Mouse (Mus musculus) heart, embryonic 14.5 days (tissue): ENCODE results near the gene Insig2. TPM values are rescaled to one million over a fixed set of nuclear protein-coding genes. Genes with fewer than 3 reads are reported as not detected.

ENCODE experiments used
- ATAC-seq: fragments of 200-750 bp; cut with Nextera tagmentation; 2 replicates; pipeline ENCODE4 v1.8.0; 2017; ENCODE audit warnings: low read depth, moderate TSS enrichment; ENCODE audit not compliant: insufficient number of reproducible peaks, insufficient read depth, low FRiP score
- H3K27ac ChIP-seq, 2 experiments: fragments of 200-500 bp in 1 of 2; fragments of 300-500 bp in 1 of 2; sonication (generic) in 1 of 2; replicated peaks in 1 of 2; 2 replicates each; pipeline ENCODE4 v1.5.1; 2012 to 2014; ENCODE audit warnings: low read depth in 2 of 2, low read length in 2 of 2, control low read depth in 1 of 2, mild to moderate bottlenecking in 1 of 2, mixed read lengths in 1 of 2; ENCODE audit not compliant: control insufficient read depth in 1 of 2, insufficient read depth in 1 of 2
- H3K27me3 ChIP-seq: fragments of 300-500 bp; sonication (generic); 2 replicates; pipeline ENCODE4 v1.6.1; 2014; ENCODE audit warnings: mild to moderate bottlenecking, low read length, control low read depth; ENCODE audit not compliant: control insufficient read depth, insufficient read depth
- H3K36me3 ChIP-seq: fragments of 300-500 bp; sonication (generic); 2 replicates; pipeline ENCODE4 v1.6.1; 2014; ENCODE audit warnings: mild to moderate bottlenecking, control low read depth, low read length, mixed read lengths; ENCODE audit not compliant: control insufficient read depth, insufficient read depth
- H3K4me1 ChIP-seq, 2 experiments: fragments of 200-500 bp in 1 of 2; fragments of 300-500 bp in 1 of 2; sonication (generic) in 1 of 2; 2 replicates each; pipeline ENCODE4 v1.6.1; 2012 to 2014; ENCODE audit warnings: low read length in 2 of 2, control low read depth in 1 of 2, mixed read lengths in 1 of 2; ENCODE audit not compliant: control insufficient read depth in 2 of 2, insufficient read depth in 2 of 2
- H3K4me2 ChIP-seq: fragments of 300-500 bp; sonication (generic); 2 replicates; pipeline ENCODE4 v1.6.1; 2014; ENCODE audit warnings: mild to moderate bottlenecking, low read length
- H3K4me3 ChIP-seq, 2 experiments: fragments of 200-500 bp in 1 of 2; fragments of 300-500 bp in 1 of 2; sonication (generic) in 1 of 2; 2 replicates each; pipeline ENCODE4 v1.5.1; 2012 to 2014; ENCODE audit warnings: low read length in 2 of 2, mild to moderate bottlenecking in 2 of 2, control low read depth in 1 of 2, low read depth in 1 of 2, moderate library complexity in 1 of 2; ENCODE audit not compliant: control insufficient read depth in 1 of 2, insufficient read depth in 1 of 2
- H3K9ac ChIP-seq: fragments of 300-500 bp; sonication (generic); 2 replicates; pipeline ENCODE4 v1.6.1; 2014; ENCODE audit warnings: mild to moderate bottlenecking, low read length
- H3K9me3 ChIP-seq: fragments of 300-500 bp; sonication (generic); 2 replicates; pipeline ENCODE4 v1.6.1; 2016; ENCODE audit warnings: low read length, control low read depth; ENCODE audit not compliant: control insufficient read depth
- WGBS: fragments of 180-500 bp; shearing (Covaris S2); extraction: QIAGEN DNeasy Blood & Tissue Kit; methylation state at CpG from one replicate; pipeline ENCODE4 v1.1.7; 2014; 5-methylcytosine and 5-hydroxymethylcytosine counted together
- polyA plus RNA-seq: library from polyadenylated mRNA; unstranded; fragments of >200 nt; fragmentation: Nextera tagmentation; extraction: Ambion mirVana; gene quantifications from 2 replicates; pipeline ENCODE4 v1.2.1, GENCODE M21; 2014

The Insig2 gene
- polyA plus RNA-seq, 1 experiment from 2014 or later = 30.7 TPM

GRCm38 (mm10) chr1:121335789-121336188 is 3.4 kb upstream of the Insig2 start:
- H3K4me1 ChIP-seq = no peaks in the 10 kb centered on the region
- H3K9me3 ChIP-seq = no peaks in the 10 kb centered on the region
- no peak overlapping the region for H3K27ac ChIP-seq
- H3K4me3 ChIP-seq = no peak overlapping the region
- 77% methylated on average over 4 of the region's 4 CpGs for WGBS
- no peaks in the 10 kb centered on the region for H3K27me3 ChIP-seq
- 0 out of 2 replicates have a peak, but pooled peaks cover 5% of the 10 kb centered on the region for H3K36me3 ChIP-seq
- no peak overlapping the region for H3K9ac ChIP-seq
- no peak overlapping the region for H3K4me2 ChIP-seq
- no peak for ATAC-seq

- no peak overlapping the region for H3K9ac ChIP-seq
- H3K27ac ChIP-seq = no peak overlapping the region
- no peak for ATAC-seq
- peaks cover 2 to 3% of the 10 kb centered on the region in 2 experiments; a peak in 2 of 4 replicates for H3K4me1 ChIP-seq
- 0 out of 2 replicates have a peak, but pooled peaks cover 5% of the 10 kb centered on the region for H3K36me3 ChIP-seq
- 90% methylated on average over 4 of the region's 4 CpGs for WGBS
- no peaks in the 10 kb centered on the region for H3K27me3 ChIP-seq
- no peak overlapping the region for H3K4me3 ChIP-seq
- H3K4me2 ChIP-seq = no peak overlapping the region
- H3K9me3 ChIP-seq = no peaks in the 10 kb centered on the region
These were observed 1.8 kb upstream of the Insig2 start for GRCm38 (mm10) chr1:121333986-121334703.

DNA sequence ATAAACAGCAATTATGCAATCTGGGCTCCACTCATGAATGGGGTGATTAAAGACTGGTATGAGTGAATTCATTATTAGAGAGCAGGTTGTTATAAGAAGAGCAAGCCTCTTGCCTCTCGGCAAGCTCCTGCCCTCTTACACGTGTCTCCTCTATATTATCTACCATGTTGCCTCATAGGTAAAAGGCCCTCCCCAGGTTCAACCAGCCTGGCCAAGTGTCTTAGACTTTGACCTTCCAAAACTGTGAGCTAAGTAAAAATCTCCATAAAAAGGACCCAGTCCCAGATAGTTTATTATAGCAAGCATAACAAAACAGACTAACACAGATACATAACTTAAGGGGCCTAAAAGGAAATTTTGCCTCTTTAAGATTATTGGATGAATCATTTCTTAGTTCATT is 1.8 kb downstream of the Insig2 start:
- no peak overlapping the region for H3K4me2 ChIP-seq
- H3K27ac ChIP-seq = no peak overlapping the region
- 93% methylated on average over 2 of the region's 2 CpGs for WGBS
- H3K9me3 ChIP-seq = no peaks in the 10 kb centered on the region
- ATAC-seq = no peak
- H3K4me1 ChIP-seq = peaks cover 7 to 15% of the 10 kb centered on the region in 2 experiments
- H3K27me3 ChIP-seq = no peaks in the 10 kb centered on the region
- no peak overlapping the region for H3K4me3 ChIP-seq
- no peak overlapping the region for H3K9ac ChIP-seq
- H3K36me3 ChIP-seq = 0 out of 2 replicates have a peak, but pooled peaks cover 5% of the 10 kb centered on the region

DNA sequence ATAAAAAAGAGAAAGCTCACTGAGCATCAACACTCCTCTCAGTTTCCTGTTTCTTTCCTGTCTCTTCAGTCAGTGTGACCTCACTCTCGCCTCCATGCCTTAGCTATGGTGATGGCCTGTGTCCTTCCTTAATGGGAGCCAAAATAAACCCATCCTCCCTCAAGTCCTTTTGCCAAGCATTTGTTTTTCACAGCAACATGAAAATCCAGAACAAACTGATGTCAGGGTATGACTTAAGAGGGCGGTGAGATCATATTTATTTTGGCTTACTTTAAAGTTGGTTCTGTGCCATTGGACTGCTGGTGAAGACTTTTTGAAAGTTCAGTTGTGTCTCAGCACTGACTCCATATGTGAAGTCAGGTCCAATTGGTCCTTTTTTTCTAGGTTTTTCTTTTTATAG is 3.0 kb downstream of the Insig2 start:
- Histone ChIP-seq H3K4me1 (peaks cover 7 to 15% of the 10 kb centered on the region in 2 experiments), H3K36me3 (0 out of 2 replicates have a peak, but pooled peaks cover 3% of the 10 kb centered on the region), H3K27me3 (no peaks in the 10 kb centered on the region), H3K9me3 (no peaks in the 10 kb centered on the region), H3K4me3 (no peak overlapping the region), H3K27ac (peak overlapping the region; percentile 12 to 33; a peak in 2 of 4 replicates), H3K9ac (no peak overlapping the region), H3K4me2 (no peak overlapping the region)
- 68% methylated on average over 2 of the region's 2 CpGs for WGBS
- 0 out of 2 replicates have a peak, but pooled peaks have one; percentile 13 for ATAC-seq

- no peaks in the 10 kb centered on the region for H3K9me3 ChIP-seq
- H3K27ac ChIP-seq = peak overlapping the region; percentile 93 to 94
- 0 out of 2 replicates have a peak, but pooled peaks cover 3% of the 10 kb centered on the region for H3K36me3 ChIP-seq
- 7% methylated on average over 7 of the region's 7 CpGs for WGBS
- H3K4me1 ChIP-seq = peaks cover 7 to 17% of the 10 kb centered on the region in 2 experiments
- peak overlapping the region; percentile 89 for H3K4me2 ChIP-seq
- peak overlapping the region; percentile 72 to 75 for H3K4me3 ChIP-seq
- H3K27me3 ChIP-seq = no peaks in the 10 kb centered on the region
- no peak for ATAC-seq
- H3K9ac ChIP-seq = peak overlapping the region; percentile 82
These were observed 4.2 kb downstream of the Insig2 start for GRCm38 (mm10) chr1:121328193-121328555.

DNA sequence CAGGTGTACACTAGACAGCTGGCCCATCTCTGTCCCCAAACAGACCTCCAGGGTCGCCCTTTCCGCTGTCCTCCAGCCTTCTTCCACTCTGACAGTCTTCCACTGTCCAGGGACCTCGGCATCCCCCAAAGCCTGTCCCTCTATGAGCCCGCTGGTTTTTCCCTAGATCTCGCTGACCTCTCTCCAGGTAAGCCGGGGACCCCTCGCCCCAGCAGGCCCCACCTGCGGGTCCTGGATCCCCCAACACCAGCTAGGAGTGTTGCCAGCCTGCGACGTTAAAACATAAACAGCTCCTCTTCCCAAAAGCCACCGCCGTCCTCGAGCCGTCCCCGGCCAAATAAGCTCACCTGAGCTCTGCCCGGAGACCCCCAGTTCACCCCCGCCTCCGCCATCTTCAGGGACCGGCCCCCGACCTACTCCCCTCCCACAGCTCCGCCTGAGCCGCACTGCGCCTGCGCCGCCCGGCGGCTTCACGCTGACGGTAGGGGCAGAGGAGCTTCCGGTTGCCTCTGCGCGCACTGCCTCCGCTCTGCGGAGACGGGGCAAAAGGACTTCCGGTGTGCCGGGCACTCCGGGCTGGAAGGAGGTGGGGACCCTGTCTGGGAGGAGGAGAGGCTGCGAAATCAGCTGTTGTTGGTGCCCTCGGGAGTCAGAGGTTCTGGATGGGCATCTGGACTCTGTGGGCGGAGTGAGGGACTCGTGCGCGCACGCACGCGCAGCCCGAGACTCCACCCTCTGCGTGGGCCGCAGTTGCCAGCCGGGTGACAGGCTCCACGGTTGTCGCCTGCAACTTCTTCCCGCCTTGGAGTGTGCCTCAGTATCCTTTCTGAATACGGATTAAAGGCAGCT is 4.8 kb downstream of the Insig2 start:
- H3K4me2 ChIP-seq = peak overlapping the region; percentile 89
- no peaks in the 10 kb centered on the region for H3K27me3 ChIP-seq
- 0 out of 2 replicates have a peak, but pooled peaks cover 3% of the 10 kb centered on the region for H3K36me3 ChIP-seq
- under 1% methylated on average over 55 of the region's 55 CpGs for WGBS
- ATAC-seq = peak; percentile 96
- H3K27ac ChIP-seq = peak overlapping the region; percentile 93 to 94
- H3K4me1 ChIP-seq = peaks cover 7 to 17% of the 10 kb centered on the region in 2 experiments
- H3K4me3 ChIP-seq = peak overlapping the region; percentile 72 to 75
- H3K9me3 ChIP-seq = no peaks in the 10 kb centered on the region
- peak overlapping the region; percentile 82 for H3K9ac ChIP-seq

DNA sequence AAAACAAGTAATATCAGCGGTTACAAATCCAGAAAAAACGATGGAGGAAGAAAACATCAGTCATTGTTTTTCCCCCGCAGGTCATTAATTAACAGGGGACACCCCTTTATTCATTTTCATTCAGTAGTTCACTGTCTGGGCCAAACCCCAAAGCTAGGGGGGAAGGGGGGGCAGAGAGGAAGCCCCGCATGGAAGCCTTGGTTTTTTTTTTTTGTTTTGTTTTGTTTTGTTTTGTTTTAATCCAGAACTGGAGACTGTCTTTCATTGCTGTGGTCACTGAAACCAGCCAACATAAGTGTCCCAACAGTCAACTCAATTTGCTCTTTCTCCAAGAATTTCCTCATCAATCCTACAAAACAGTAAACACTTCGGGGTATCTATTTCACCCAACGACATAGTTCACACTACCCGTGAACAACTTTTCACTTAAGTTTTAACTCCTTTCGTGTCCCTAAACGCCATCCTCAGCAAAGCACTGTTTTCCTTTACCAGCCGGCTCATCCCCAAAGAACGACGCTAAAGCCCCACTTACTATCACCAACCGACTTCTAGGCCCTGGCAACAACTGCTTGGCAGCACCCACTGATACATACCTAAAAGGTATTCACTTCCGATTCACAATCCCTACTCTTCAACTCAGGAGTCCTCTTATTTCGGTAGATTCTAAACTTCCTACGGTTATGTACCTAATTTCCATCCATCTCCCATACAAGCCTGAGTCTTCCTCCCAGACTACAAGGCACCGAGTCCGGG is 5.6 kb downstream of the Insig2 start:
- Histone ChIP-seq H3K4me2 (peak overlapping the region; percentile 89), H3K4me3 (peak overlapping the region; percentile 72 to 75), H3K27ac (peak overlapping the region; percentile 50 to 93; a peak in 3 of 4 replicates), H3K4me1 (peaks cover 7 to 17% of the 10 kb centered on the region in 2 experiments), H3K36me3 (0 out of 2 replicates have a peak, but pooled peaks cover under 1% of the 10 kb centered on the region), H3K9ac (peak overlapping the region; percentile 82), H3K9me3 (no peaks in the 10 kb centered on the region), H3K27me3 (no peaks in the 10 kb centered on the region)
- ATAC-seq = no peak
- 22% methylated on average over 18 of the region's 18 CpGs for WGBS
